Mouse (Mus musculus): Measurements from ENCODE around the gene Rerg.

Rerg gene

GRCm38 (mm10) chr6:137163061-137163460, 7.2 kb downstream of the Rerg start:
- DNase-seq (ENCODE audit: low spot score in 2 of 2), result no peak

- DNase-seq (ENCODE audit: low spot score in 2 of 2), result no peak
Measured at GRCm38 (mm10) chr6:137162481-137162880, 7.8 kb downstream of the Rerg start.

DNA sequence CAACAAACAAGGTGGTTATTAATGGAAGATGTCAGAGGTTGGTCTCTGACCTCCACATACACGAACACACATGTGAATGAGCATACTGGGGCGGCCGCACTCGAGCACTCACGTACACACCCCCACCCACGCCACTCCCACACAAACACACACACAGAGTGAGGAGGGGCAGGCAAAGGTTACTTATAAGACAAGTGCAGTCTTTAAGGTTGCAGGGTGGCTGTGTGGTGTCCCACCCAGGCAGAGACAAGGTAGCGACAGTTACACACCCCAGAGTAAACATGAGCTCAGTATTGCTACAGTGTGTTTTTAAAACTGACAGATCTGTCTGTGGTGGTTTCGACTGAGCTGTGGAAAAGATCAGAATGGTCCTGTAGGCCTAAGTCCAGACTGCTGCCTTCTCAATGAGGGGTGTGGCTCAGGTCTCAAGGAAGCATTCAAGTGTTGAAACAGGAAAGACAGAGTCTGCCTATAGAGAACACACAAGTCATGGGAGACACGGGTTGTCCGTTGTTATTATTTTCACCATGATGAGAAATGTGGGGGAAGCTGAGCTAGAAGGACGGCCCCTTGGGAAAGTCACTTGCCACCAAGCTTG, 8.7 kb downstream of the Rerg start:
- DNase-seq (ENCODE audit: low spot score in 2 of 2), result no peak

- DNase-seq (ENCODE audit: low spot score in 2 of 2), result no peak
Measured at GRCm38 (mm10) chr6:137159372-137159926, 10.8 kb downstream of the Rerg start.

DNA sequence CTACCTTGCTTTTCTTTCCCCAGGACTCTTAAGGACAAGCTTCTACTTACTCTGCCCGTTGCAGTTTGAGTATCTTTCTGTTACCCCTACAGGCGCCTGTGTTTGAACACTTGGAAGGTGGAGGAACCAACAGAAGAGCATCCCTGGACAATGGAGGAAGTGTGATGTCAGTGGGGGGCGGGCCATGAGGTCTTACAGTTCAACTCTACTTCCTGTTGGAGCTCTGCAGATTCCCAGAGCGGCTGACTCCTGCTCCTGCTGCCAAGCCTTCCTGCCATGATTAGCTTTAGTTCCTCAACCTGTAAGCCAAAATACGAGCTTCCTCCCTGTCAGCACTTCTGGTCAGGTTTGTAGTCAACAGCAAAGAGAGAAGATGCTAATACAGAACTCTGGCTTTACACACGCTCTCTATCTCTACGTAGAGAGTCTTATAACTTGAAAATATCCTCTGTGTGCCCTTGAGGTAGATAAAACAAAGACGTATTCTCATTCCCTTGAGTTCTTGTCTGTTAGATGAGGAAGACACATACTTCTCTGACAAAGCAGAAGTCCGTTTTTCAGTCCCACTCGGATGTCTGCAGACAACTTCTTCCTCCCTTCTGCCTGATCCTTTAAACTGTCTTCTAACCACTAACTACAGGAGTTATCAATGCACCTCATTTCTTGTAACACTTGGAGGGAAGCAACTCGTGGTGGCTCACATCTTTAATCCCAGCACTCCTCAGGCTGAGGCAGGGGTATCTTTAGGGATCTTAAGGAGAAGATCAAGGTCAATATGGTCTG, 13.7 kb downstream of the Rerg start:
- DNase-seq (ENCODE audit: low spot score in 2 of 2), result no peak

GRCm38 (mm10) chr6:137155196-137156137, 14.8 kb downstream of the Rerg start:
- no peak for DNase-seq (ENCODE audit: low spot score in 2 of 2)

DNA sequence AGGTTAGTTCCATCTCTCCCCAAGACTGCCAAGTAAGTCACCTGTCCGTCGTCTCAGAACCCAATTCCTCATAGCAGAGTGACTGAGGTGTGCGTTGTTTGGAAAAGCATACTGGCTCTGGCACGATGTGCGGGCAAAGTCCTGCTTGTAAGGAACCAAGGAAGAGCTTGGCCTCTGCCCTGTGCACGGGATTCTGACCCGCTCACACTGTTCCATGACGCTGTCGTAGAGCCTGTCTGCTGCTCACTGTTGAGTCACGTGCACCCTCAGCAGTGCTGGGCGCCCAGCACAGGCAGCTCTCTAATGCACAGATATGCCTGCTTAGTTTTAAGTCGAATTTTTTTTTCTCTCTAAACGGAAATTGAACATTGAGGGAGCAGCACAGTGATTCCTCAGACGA, 17.3 kb downstream of the Rerg start:
- DNase-seq (ENCODE audit: low spot score in 2 of 2), result no peak

GRCm38 (mm10) chr6:137151015-137151414, 19.3 kb downstream of the Rerg start:
- DNase-seq (ENCODE audit: low spot score in 2 of 2), result no peak

- no peak for DNase-seq (ENCODE audit: low spot score in 2 of 2)
Measured at GRCm38 (mm10) chr6:137149833-137150232, 20.5 kb downstream of the Rerg start.

DNA sequence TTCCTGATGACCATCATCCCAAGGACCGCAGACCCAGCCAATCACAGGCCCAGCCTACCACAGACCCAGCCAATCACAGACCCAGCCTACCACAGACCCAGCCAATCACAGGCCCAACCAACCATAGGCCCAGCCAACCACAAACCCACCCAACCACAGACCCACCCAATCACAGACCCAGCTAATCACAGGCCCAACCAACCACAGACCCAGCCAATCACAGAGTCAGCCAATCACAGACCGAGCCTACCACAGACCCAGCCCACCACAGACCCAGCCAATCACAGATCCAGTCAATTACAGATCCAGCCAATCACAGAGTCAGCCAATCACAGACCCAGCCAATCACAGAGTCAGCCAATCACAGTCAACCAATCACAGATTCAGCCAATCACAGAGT, 23.4 kb downstream of the Rerg start:
- no peak for DNase-seq (ENCODE audit: low spot score in 2 of 2)

GRCm38 (mm10) chr6:137145611-137146010, 24.7 kb downstream of the Rerg start:
- DNase-seq (ENCODE audit: low spot score in 2 of 2), result no peak

GRCm38 (mm10) chr6:137144958-137145535, 25.2 kb downstream of the Rerg start:
- DNase-seq (ENCODE audit: low spot score in 2 of 2), result no peak

DNA sequence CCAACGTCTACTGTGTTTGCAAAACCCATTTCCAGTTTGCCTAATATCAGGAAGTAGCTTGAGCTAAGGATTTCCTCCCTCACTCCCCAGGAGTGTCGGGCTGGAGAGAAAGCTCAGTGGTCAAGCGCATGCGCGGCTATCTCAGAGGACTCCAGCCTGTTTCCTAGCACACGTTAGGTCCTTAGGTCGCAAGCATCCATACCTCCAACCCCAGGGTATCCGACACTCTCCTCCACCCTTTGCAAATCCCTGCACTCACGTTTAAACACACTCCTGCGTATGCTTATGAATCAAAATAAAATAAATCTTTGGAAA, 25.8 kb downstream of the Rerg start:
- no peak for DNase-seq (ENCODE audit: low spot score in 2 of 2)

DNA sequence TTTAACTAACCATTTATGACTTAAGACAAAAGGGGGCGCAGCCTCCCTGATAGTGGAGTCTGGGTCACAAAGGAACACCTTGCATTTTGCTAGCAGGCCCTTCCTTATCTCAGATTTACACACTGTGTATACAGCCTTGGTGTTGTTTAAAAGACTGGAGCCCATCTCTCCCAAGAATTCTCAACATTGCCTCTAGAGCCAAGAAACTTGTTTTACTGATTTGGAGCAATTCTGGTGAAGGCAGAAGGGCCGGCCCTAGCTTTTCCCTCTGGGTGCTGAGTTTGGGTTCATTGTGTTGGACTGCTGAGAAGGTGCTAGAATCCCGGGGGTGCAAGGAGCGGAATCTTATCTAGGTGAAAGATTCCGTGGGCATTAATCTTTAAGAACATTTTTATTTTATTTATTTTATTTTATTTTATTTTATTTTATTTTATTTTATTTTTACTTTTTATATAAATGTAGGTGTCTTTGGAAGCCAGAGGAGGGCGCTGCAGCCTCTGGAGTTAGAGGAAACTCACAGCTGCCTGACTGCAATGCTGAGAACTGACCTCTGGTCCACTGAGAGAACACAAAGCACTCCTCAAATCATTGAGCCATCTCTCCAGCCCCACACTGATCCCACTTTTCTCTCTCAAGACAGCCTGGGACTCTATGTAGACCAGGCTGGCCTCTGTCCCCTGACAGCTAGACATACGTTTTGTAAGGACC, 26.3 kb downstream of the Rerg start:
- no peak for DNase-seq (ENCODE audit: low spot score in 2 of 2)

- DNase-seq (ENCODE audit: low spot score in 2 of 2), result no peak
Measured at GRCm38 (mm10) chr6:137142796-137143195, 27.5 kb downstream of the Rerg start.

DNA sequence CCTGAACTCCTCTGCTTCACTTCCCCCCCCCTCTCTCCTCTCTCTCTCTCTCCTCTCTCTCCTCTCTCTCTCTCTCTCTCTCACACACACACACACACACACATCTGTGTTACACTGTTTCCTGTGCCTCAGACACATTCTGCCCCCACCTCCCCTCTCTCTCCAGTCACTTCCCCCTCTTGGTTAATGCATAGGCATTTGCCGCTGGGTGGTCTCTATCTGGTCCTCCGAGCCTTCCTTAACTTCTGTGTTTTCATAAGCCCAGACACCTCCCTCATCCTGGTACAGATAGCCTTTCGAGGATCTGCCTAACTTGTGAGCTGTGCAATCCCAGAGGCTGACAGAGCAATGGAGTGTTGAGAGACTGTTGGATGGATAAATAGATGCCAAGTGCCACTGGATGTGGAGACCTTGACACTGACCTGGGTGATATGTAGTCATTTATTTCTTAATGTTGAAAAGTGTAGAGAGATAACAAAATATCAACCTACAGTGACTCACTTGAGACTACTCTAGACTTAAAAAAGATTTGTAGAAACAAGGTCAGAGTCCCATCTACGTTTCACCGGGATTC, 29.0 kb downstream of the Rerg start:
- no peak for DNase-seq (ENCODE audit: low spot score in 2 of 2)

DNA sequence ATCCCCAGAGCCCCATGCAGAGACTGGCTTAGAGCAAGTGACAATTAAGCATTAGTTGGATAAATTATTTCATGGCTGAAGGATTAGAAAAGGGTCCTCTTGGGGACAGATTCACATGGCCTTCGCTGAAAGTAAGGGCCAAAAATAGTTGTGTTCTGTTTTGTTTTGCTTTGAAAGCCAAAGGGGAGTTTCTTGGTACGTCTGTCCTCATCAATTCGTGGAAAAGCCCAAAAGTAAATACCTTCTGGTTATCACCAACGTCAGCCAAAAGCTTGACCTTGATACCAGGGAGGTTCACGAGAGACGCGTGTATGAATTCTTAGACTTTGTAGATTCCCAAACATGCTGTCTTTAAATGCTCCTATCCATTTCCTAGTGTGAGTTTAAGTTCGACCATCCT, 31.5 kb downstream of the Rerg start:
- no peak for DNase-seq (ENCODE audit: low spot score in 2 of 2)

GRCm38 (mm10) chr6:137138391-137138790, 31.9 kb downstream of the Rerg start:
- no peak for DNase-seq (ENCODE audit: low spot score in 2 of 2)

DNA sequence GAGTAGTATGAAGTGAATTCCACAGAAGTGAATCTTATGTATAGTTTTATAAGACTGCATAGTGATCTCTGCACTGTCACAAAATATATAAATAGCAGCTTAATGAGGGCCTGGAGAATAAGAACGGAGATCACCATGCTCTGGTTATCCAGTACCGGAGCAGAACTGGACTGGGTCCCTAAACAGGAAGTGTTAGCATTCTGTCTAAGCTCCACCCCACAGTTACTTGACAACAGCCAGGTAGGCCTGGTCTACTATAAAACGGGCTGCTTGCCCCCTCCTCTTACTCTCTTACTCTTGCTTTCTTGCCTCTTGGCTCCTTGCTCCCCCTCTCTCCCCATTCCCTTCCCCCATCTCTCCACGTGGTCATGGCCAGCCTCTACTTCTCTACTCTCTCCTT, 33.9 kb downstream of the Rerg start:
- no peak for DNase-seq (ENCODE audit: low spot score in 2 of 2)

GRCm38 (mm10) chr6:137135506-137136391, 34.5 kb downstream of the Rerg start:
- no peak for DNase-seq (ENCODE audit: low spot score in 2 of 2)
